Mouse (Mus musculus): ENCODE measurements around the gene Gm21976. TPM values are rescaled to one million over a fixed set of nuclear protein-coding genes. Genes with fewer than 3 reads are reported as not detected.
A peak's percentile ranks its signal among the peaks of the same experiment; 100 is the strongest.

Gene Gm21976
- polyA plus RNA-seq, 1 experiment from 2014 or later, result not detected

- Histone ChIP-seq H3K9ac (no peak overlapping the region), H3K4me1 (replicated peaks) (no peaks in the 10 kb centered on the region; the same call in 1 of the 2 replicates), H3K27me3 (no peaks in the 10 kb centered on the region), H3K4me3 (no peak overlapping the region), H3K27ac (peak overlapping the region; percentile 52), H3K36me3 (peaks cover 36% of the 10 kb centered on the region), H3K4me2 (no peak overlapping the region), H3K9me3 (no peaks in the 10 kb centered on the region)
- ATAC-seq (ENCODE audit: low FRiP score), result 0 out of 2 replicates have a peak, but pooled peaks have one; percentile 24
- WGBS, result 37% methylated on average over 5 of the region's 5 CpGs
Observed at GRCm38 (mm10) chr13:98306393-98306792, 26.7 kb downstream of the Gm21976 start.

GRCm38 (mm10) chr13:98306852-98307475 is 27.3 kb downstream of the Gm21976 start:
- 60% methylated on average over 14 of the region's 14 CpGs for WGBS
- Histone ChIP-seq H3K27me3 (no peaks in the 10 kb centered on the region), H3K4me3 (no peak overlapping the region), H3K27ac (no peak overlapping the region), H3K4me1 (replicated peaks) (no peaks in the 10 kb centered on the region; the same call in 1 of the 2 replicates), H3K9ac (no peak overlapping the region), H3K4me2 (no peak overlapping the region), H3K36me3 (peaks cover 42% of the 10 kb centered on the region), H3K9me3 (no peaks in the 10 kb centered on the region)
- ATAC-seq (ENCODE audit: low FRiP score), result no peak

GRCm38 (mm10) chr13:98308004-98308403 is 28.3 kb downstream of the Gm21976 start:
- H3K27me3 ChIP-seq, result no peaks in the 10 kb centered on the region
- H3K27ac ChIP-seq, result no peak overlapping the region
- no peaks in the 10 kb centered on the region; the same call in 1 of the 2 replicates for H3K4me1 ChIP-seq (replicated peaks)
- WGBS, result 86% methylated on average over 5 of the region's 5 CpGs
- H3K9ac ChIP-seq, result no peak overlapping the region
- H3K9me3 ChIP-seq, result no peaks in the 10 kb centered on the region
- no peak overlapping the region for H3K4me2 ChIP-seq
- H3K36me3 ChIP-seq, result peaks cover 51% of the 10 kb centered on the region
- no peak for ATAC-seq (ENCODE audit: low FRiP score)
- no peak overlapping the region for H3K4me3 ChIP-seq

GRCm38 (mm10) chr13:98308724-98309123 is 29.0 kb downstream of the Gm21976 start:
- H3K27me3 ChIP-seq, result no peaks in the 10 kb centered on the region
- WGBS, result 90% methylated on average over 4 of the region's 4 CpGs
- no peak overlapping the region for H3K4me2 ChIP-seq
- no peaks in the 10 kb centered on the region for H3K9me3 ChIP-seq
- peaks cover 58% of the 10 kb centered on the region for H3K36me3 ChIP-seq
- H3K27ac ChIP-seq, result no peak overlapping the region
- H3K4me3 ChIP-seq, result no peak overlapping the region
- no peak for ATAC-seq (ENCODE audit: low FRiP score)
- H3K9ac ChIP-seq, result no peak overlapping the region
- H3K4me1 ChIP-seq (replicated peaks), result peaks cover 2% of the 10 kb centered on the region; the same call in 1 of the 2 replicates

- 98% methylated on average over 5 of the region's 5 CpGs for WGBS
Observed at GRCm38 (mm10) chr13:98311597-98311996, 31.9 kb downstream of the Gm21976 start.

GRCm38 (mm10) chr13:98313631-98314030 is 33.9 kb downstream of the Gm21976 start:
- Histone ChIP-seq H3K27me3 (no peaks in the 10 kb centered on the region), H3K4me1 (replicated peaks) (peaks cover 25% of the 10 kb centered on the region), H3K4me3 (no peak overlapping the region), H3K9me3 (no peaks in the 10 kb centered on the region), H3K27ac (no peak overlapping the region), H3K36me3 (peaks cover 47% of the 10 kb centered on the region), H3K4me2 (no peak overlapping the region), H3K9ac (no peak overlapping the region)
- ATAC-seq (ENCODE audit: low FRiP score), result no peak
- 78% methylated on average over 7 of the region's 7 CpGs for WGBS

More at GRCm38 (mm10) chr13:98311597-98311996, 31.9 kb downstream of the Gm21976 start:
- Histone ChIP-seq H3K27ac (no peak overlapping the region), H3K4me3 (no peak overlapping the region), H3K36me3 (peaks cover 59% of the 10 kb centered on the region), H3K27me3 (no peaks in the 10 kb centered on the region), H3K9me3 (no peaks in the 10 kb centered on the region), H3K4me1 (replicated peaks) (peaks cover 21% of the 10 kb centered on the region), H3K4me2 (no peak overlapping the region), H3K9ac (no peak overlapping the region)
- ATAC-seq (ENCODE audit: low FRiP score), result no peak

- H3K4me2 ChIP-seq, result peak overlapping the region; percentile 76
- WGBS, result 86% methylated on average over 4 of the region's 4 CpGs
- H3K4me1 ChIP-seq (replicated peaks), result peaks cover 25% of the 10 kb centered on the region
- peaks cover 35% of the 10 kb centered on the region for H3K36me3 ChIP-seq
- H3K9me3 ChIP-seq, result no peaks in the 10 kb centered on the region
- no peaks in the 10 kb centered on the region for H3K27me3 ChIP-seq
- H3K27ac ChIP-seq, result no peak overlapping the region
- no peak for ATAC-seq (ENCODE audit: low FRiP score)
- H3K9ac ChIP-seq, result no peak overlapping the region
- peak overlapping the region; percentile 4 for H3K4me3 ChIP-seq
Observed at GRCm38 (mm10) chr13:98315124-98315523, 35.4 kb downstream of the Gm21976 start.

- no peaks in the 10 kb centered on the region for H3K27me3 ChIP-seq
- WGBS, result under 1% methylated on average over 16 of the region's 17 CpGs
- H3K9ac ChIP-seq, result peak overlapping the region; percentile 95
- no peak for ATAC-seq (ENCODE audit: low FRiP score)
- peaks cover 25% of the 10 kb centered on the region for H3K4me1 ChIP-seq (replicated peaks)
- peak overlapping the region; percentile 92 for H3K27ac ChIP-seq
- no peaks in the 10 kb centered on the region for H3K9me3 ChIP-seq
- peaks cover 26% of the 10 kb centered on the region for H3K36me3 ChIP-seq
- H3K4me3 ChIP-seq, result peak overlapping the region; percentile 98
- peak overlapping the region; percentile 76 for H3K4me2 ChIP-seq
Observed at GRCm38 (mm10) chr13:98316140-98316479, 36.4 kb downstream of the Gm21976 start.

- under 1% methylated on average over 86 of the region's 90 CpGs for WGBS
- H3K27ac ChIP-seq, result peak within 1 kb of the TSS; percentile 92
- H3K4me3 ChIP-seq, result peak within 1 kb of the TSS; percentile 98
- peak within 1 kb of the TSS; percentile 76 for H3K4me2 ChIP-seq
- no peaks in the 10 kb centered on the region for H3K9me3 ChIP-seq
- ATAC-seq (ENCODE audit: low FRiP score), result peak; percentile 96
- peaks cover 20% of the 10 kb centered on the region for H3K36me3 ChIP-seq
- H3K9ac ChIP-seq, result peak within 1 kb of the TSS; percentile 95
- peaks cover 25% of the 10 kb centered on the region for H3K4me1 ChIP-seq (replicated peaks)
- H3K27me3 ChIP-seq, result no peaks in the 10 kb centered on the region
Observed at GRCm38 (mm10) chr13:98316480-98317245, 37.0 kb downstream of the Gm21976 start, which contains the start of gene Btf3. TSS of gene Btf3 (minus strand) at chr13:98317006.

- no peaks in the 10 kb centered on the region for H3K9me3 ChIP-seq
- H3K4me1 ChIP-seq (replicated peaks), result peaks cover 25% of the 10 kb centered on the region
- H3K4me2 ChIP-seq, result peak overlapping the region; percentile 66
- peak overlapping the region; percentile 92 for H3K27ac ChIP-seq
- 2% methylated on average over 16 of the region's 16 CpGs for WGBS
- H3K36me3 ChIP-seq, result peaks cover 14% of the 10 kb centered on the region
- peak overlapping the region; percentile 95 for H3K9ac ChIP-seq
- no peak for ATAC-seq (ENCODE audit: low FRiP score)
- no peaks in the 10 kb centered on the region for H3K27me3 ChIP-seq
- peak overlapping the region; percentile 98 for H3K4me3 ChIP-seq
Observed at GRCm38 (mm10) chr13:98317246-98317677, 37.6 kb downstream of the Gm21976 start.

- WGBS, result 84% methylated on average over 6 of the region's 6 CpGs
Observed at GRCm38 (mm10) chr13:98317911-98318310, 38.2 kb downstream of the Gm21976 start.

GRCm38 (mm10) chr13:98325034-98325433 is 45.3 kb downstream of the Gm21976 start:
- 88% methylated on average over 11 of the region's 11 CpGs for WGBS
- H3K27ac ChIP-seq, result no peak overlapping the region
- H3K36me3 ChIP-seq, result peaks cover 4% of the 10 kb centered on the region
- H3K9ac ChIP-seq, result no peak overlapping the region
- H3K27me3 ChIP-seq, result no peaks in the 10 kb centered on the region
- H3K4me3 ChIP-seq, result no peak overlapping the region
- no peaks in the 10 kb centered on the region for H3K9me3 ChIP-seq
- ATAC-seq (ENCODE audit: low FRiP score), result no peak
- no peaks in the 10 kb centered on the region for H3K4me1 ChIP-seq (replicated peaks)
- H3K4me2 ChIP-seq, result no peak overlapping the region

More at GRCm38 (mm10) chr13:98317911-98318310, 38.2 kb downstream of the Gm21976 start:
- H3K9me3 ChIP-seq, result no peaks in the 10 kb centered on the region
- peaks cover 25% of the 10 kb centered on the region for H3K4me1 ChIP-seq (replicated peaks)
- no peaks in the 10 kb centered on the region for H3K27me3 ChIP-seq
- no peak overlapping the region for H3K27ac ChIP-seq
- H3K4me3 ChIP-seq, result peak overlapping the region; percentile 98; the same call in 1 of the 2 replicates
- peak overlapping the region; percentile 66 for H3K4me2 ChIP-seq
- ATAC-seq (ENCODE audit: low FRiP score), result no peak
- H3K36me3 ChIP-seq, result peaks cover 9% of the 10 kb centered on the region
- H3K9ac ChIP-seq, result no peak overlapping the region

All from hindbrain, embryonic 13.5 days (tissue).